Mouse (Mus musculus) ES-Bruce4 (cell line): ENCODE measurements around the gene Fbxo47. TPM values are rescaled to one million over a fixed set of nuclear protein-coding genes. Genes with fewer than 3 reads are reported as not detected.

Experiments used
- H3K27ac ChIP-seq: 2 replicates; pipeline ENCODE4 v1.5.1; 2012; ENCODE audit warnings: low read length, inconsistent platforms; ENCODE audit not compliant: insufficient read depth
- H3K27me3 ChIP-seq: 2 replicates; pipeline ENCODE4 v1.6.1; 2012; ENCODE audit warnings: mild to moderate bottlenecking, low read length, inconsistent platforms; ENCODE audit not compliant: control insufficient read depth, poor library complexity, insufficient read depth, severe bottlenecking
- H3K36me3 ChIP-seq: 2 replicates; pipeline ENCODE4 v1.6.1; 2012; ENCODE audit warnings: inconsistent platforms, mild to moderate bottlenecking, low read length, moderate library complexity; ENCODE audit not compliant: control insufficient read depth, poor library complexity, insufficient read depth, severe bottlenecking
- H3K4me1 ChIP-seq: one replicate; pipeline ENCODE4 v1.8.1; 2011; ENCODE audit warnings: low read length; ENCODE audit not compliant: control insufficient read depth, insufficient read depth
- H3K4me3 ChIP-seq: 2 replicates; pipeline ENCODE4 v1.5.1; 2011; ENCODE audit warnings: low read depth, mild to moderate bottlenecking, low read length
- H3K9ac ChIP-seq: 2 replicates; pipeline ENCODE4 v1.6.1; 2012; ENCODE audit warnings: low read depth, mild to moderate bottlenecking, inconsistent platforms; ENCODE audit not compliant: poor library complexity, severe bottlenecking
- H3K9me3 ChIP-seq: replicated peaks from 2 replicates; pipeline ENCODE4 v1.6.1; 2012; ENCODE audit warnings: mild to moderate bottlenecking, low read length, inconsistent platforms; ENCODE audit not compliant: control insufficient read depth, poor library complexity, insufficient read depth, severe bottlenecking
- CTCF ChIP-seq: IDR thresholded peaks from one replicate; pipeline ENCODE4 v1.8.1; 2011; ENCODE audit warnings: low read depth, low read length
- EP300 ChIP-seq: IDR thresholded peaks from 2 replicates; pipeline ENCODE4 v1.6.1; 2011; ENCODE audit warnings: low read depth, low read length; ENCODE audit not compliant: insufficient read depth
- POLR2A ChIP-seq: IDR thresholded peaks from one replicate; pipeline ENCODE4 v1.8.1; 2011; ENCODE audit warnings: low read length; ENCODE audit not compliant: insufficient read depth
- polyA plus RNA-seq: library from polyadenylated mRNA; stranded (reverse); fragments of >200 nt; gene quantifications from 2 replicates; pipeline ENCODE4 v1.2.4, GENCODE M21; 2011; ENCODE audit warnings: low read depth; ENCODE audit not compliant: missing spikeins, insufficient read depth, insufficient read length

Fbxo47 gene
- polyA plus RNA-seq, 1 experiment, result 2.8 TPM

DNA sequence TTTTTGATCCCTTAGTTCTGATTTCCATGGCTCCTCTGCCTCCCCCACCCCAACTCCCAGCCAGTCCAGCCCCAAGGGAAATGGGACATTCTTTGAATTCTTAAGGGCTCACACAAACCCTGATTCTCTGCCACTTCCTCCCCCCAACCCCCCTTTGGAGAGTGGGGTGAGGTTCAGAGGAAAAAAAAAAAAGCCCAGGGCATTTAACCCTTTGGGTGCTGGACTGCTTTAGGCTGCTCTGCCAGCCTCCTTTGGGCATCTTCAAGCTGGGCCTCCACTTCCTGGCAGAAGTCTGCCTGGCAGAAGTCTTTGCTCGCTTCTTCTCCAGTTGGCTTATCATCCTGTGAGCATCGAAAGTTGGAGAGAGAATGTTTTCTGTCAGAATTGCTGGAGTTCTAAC, 75.9 kb downstream of the Fbxo47 start:
- H3K4me1 ChIP-seq, result peaks cover 35% of the 10 kb centered on the region
- H3K36me3 ChIP-seq, result peaks cover 17% of the 10 kb centered on the region
- H3K9me3 ChIP-seq, result no peaks in the 10 kb centered on the region
- H3K27ac ChIP-seq, result peak overlapping the region; percentile 97
- H3K9ac ChIP-seq, result peak overlapping the region; percentile 44
- H3K4me3 ChIP-seq, result no peak overlapping the region
- TF ChIP-seq EP300 (peak; percentile 91), CTCF (no peak)
- no peaks in the 10 kb centered on the region for H3K27me3 ChIP-seq

DNA sequence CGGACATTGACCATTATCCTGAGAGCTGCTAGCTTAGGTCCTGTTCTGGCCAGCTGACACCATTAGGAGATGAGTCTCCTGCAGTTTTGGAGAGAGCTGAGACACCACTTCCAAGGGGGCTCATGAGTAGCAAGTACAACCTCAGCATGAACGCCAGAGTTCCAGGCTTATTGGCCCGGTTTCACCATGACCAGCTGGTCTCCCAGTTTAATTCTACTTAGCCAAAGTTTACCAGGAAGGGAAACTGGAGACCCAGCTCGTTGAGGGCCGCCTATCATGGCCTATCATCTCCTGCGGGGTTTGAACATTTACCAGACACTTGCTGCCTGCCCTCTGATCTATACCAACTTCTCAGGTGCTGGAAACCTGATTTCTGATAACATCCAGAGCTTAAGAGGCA, 76.3 kb downstream of the Fbxo47 start:
- Histone ChIP-seq H3K9me3 (no peaks in the 10 kb centered on the region), H3K36me3 (peaks cover 17% of the 10 kb centered on the region), H3K9ac (peak overlapping the region; percentile 44), H3K4me3 (peak overlapping the region; percentile 4; the same call in 1 of the 2 replicates), H3K27ac (peak overlapping the region; percentile 97), H3K27me3 (no peaks in the 10 kb centered on the region), H3K4me1 (peaks cover 33% of the 10 kb centered on the region)
- TF ChIP-seq POLR2A, result no peak
- TF ChIP-seq EP300, result no peak
- TF ChIP-seq CTCF, result no peak

DNA sequence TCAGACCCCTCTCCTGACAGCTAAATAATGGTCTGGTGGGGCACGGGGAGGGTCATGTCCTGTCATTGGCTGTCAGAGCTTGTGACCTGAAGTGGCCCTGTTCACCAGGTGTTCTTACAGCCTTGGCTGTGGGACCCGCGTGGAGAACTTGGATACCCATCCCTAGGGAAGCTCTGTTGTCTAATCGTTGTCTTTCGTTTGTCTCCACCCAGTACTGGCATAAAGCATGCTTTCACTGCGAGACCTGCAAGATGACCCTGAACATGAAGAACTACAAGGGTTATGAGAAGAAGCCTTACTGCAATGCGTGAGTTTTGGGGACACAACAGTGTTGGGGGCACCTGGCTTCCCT, 77.4 kb downstream of the Fbxo47 start:
- H3K27ac ChIP-seq, result peak overlapping the region; percentile 81
- H3K36me3 ChIP-seq, result peaks cover 17% of the 10 kb centered on the region
- H3K27me3 ChIP-seq, result no peaks in the 10 kb centered on the region
- H3K4me1 ChIP-seq, result peaks cover 31% of the 10 kb centered on the region
- H3K9me3 ChIP-seq, result no peaks in the 10 kb centered on the region
- peak overlapping the region; percentile 29 for H3K4me3 ChIP-seq
- 0 out of 2 replicates have a peak overlapping the region, but pooled peaks have one; percentile 4 for H3K9ac ChIP-seq
- TF ChIP-seq POLR2A (no peak), CTCF (no peak), EP300 (no peak)

DNA sequence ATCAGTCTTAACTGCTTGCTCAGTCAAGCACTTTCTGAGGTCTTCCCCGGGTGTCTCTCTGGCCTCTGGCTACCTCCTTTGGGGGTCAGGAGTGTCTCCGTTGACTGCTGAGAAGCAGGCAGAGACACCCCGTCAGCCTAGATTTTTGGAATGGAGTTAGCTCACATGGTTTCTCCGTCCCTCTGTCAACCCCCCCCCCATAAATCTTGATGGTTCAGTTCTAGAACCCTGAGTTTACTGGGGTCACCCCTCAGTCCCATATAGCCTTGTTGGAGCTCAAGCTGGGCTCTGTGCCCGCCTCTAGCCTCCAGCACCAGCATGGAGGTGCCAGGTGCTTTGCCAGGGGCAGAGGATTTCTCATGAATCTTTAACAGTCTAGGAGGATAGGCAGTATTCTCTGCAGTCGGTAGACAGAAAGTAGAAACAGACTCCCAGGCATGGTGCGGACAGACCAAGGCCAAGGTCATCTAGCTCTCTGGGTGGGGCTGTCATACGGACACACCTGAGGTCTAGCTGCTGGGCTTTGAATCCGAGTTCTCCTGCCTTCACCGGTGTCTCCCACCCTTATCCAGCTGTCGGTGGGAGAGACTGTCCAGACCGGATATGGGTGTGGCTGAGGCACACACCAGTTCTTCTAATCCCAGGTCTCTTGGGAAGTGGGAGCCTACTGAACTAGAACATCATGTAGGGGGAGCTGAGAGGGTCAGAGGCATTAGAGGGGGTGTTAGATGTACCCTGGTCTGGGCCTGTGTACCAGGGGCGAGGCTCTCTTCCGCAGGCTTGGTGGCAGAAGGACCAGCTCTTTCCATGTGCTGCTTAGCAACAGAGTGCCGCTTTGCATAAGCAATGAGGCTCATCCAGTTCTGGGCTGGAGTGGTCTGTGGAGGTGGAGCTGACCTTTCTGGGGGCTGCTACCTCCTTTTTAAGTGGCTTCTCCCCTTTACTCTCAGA, 78.0 kb downstream of the Fbxo47 start:
- Histone ChIP-seq H3K9ac (peak overlapping the region; percentile 63), H3K36me3 (peaks cover 17% of the 10 kb centered on the region), H3K9me3 (no peaks in the 10 kb centered on the region), H3K27me3 (no peaks in the 10 kb centered on the region), H3K4me1 (peaks cover 28% of the 10 kb centered on the region), H3K27ac (peak overlapping the region; percentile 92), H3K4me3 (peak overlapping the region; percentile 29)
- TF ChIP-seq POLR2A (no peak), EP300 (peak; percentile 97)

DNA sequence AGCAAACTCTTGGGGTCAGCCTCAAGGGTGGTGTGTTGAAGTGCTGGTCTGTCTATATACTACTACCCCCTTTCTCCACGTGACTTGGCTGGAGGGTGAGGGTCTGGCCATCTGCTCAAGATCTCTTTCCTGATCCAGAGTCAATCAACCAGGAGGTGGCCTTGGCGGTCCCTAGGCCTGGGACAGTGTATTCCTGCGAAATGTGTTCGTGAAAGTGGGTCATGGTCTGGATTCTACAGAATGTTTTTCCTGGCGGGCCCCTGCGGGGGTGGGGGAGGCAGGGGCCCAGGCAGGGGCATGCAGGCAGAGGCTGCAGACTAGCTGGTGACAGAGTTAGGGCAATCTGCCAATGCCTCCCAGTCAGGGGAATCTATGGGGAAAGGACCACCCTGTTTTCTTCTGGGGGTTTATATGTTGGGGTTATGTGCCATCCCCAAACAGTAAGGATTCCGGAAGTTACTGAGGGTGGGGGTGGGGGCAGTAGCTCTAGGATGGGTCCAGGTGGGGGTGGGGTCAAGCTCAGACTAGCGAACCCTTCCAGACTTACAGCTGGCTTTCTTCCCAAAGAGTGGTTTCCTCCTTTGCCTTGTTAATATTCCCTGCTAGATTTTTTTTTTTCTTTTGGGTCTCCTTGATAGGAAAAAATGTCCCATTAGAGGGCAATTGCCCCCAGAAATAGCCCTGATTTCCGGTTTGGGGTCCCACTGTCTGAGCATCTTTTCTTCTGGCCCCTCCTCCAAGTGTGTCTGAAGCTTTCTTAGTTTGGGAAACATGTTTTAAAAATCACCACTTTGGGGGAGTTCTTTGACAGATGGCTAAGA, 78.9 kb downstream of the Fbxo47 start:
- TF ChIP-seq POLR2A (no peak), EP300 (0 out of 2 replicates have a peak, but pooled peaks have one; percentile 45), CTCF (no peak)

More for the DNA sequence above, 78.9 kb downstream of the Fbxo47 start:
- H3K36me3 ChIP-seq, result peaks cover 17% of the 10 kb centered on the region
- H3K9ac ChIP-seq, result peak overlapping the region; percentile 63
- peak overlapping the region; percentile 29 for H3K4me3 ChIP-seq
- no peaks in the 10 kb centered on the region for H3K27me3 ChIP-seq
- peak overlapping the region; percentile 93 for H3K27ac ChIP-seq
- peaks cover 24% of the 10 kb centered on the region for H3K4me1 ChIP-seq
- H3K9me3 ChIP-seq, result no peaks in the 10 kb centered on the region
